Comparison of ENCODE assay signal across 8 mouse cellular contexts in genomic region chr4:120815622-120816334, GRCm38 (mm10). TPM values are rescaled to one million over a fixed set of nuclear protein-coding genes. Genes with fewer than 3 reads are reported as not detected.
DNase-seq lines count a peak whose midpoint lies in the region; ATAC-seq and TF ChIP-seq lines count a peak whose summit lies in the region.

No protein-coding gene starts in this region.

- H3K4me3 ChIP-seq in cortical plate, adult 2 months (ENCODE audit: insufficient read depth, low read length): peak overlapping the region; percentile 38
- H3K4me3 ChIP-seq in gastrocnemius, adult 2 months: peak overlapping the region; percentile 73
- peak overlapping the region; percentile 58 for H3K4me3 ChIP-seq in hindbrain, postnatal 0 days (ENCODE audit: low read length)

- H3K36me3 ChIP-seq in hindbrain, postnatal 0 days (ENCODE audit: insufficient read depth, low read length): no peaks in the 10 kb centered on the region

- H3K27me3 ChIP-seq in hindbrain, postnatal 0 days (ENCODE audit: insufficient read depth, low read length): no peaks in the 10 kb centered on the region

- no peaks in the 10 kb centered on the region for H3K9me3 ChIP-seq in hindbrain, postnatal 0 days (ENCODE audit: low read length)

- peak; percentile 79 for TF ChIP-seq POLR2A in cortical plate, adult 2 months (IDR thresholded peaks at IDR 0.05; ENCODE audit: extremely low read depth, insufficient read depth, low read length)

- peaks cover 6% of the 10 kb centered on the region for H3K4me1 ChIP-seq in cortical plate, adult 2 months (ENCODE audit: control insufficient read depth, insufficient read depth, low read length)
- peaks cover 12% of the 10 kb centered on the region for H3K4me1 ChIP-seq in hindbrain, postnatal 0 days (ENCODE audit: insufficient read depth, low read length)

- TF ChIP-seq CTCF in cortical plate, adult 2 months (IDR thresholded peaks at IDR 0.05; ENCODE audit: extremely low read depth, insufficient read depth, low read length): no peak
- TF ChIP-seq CTCF in gastrocnemius, adult 2 months (IDR thresholded peaks at IDR 0.05): no peak
- TF ChIP-seq CTCF in hindbrain, postnatal 0 days (IDR thresholded peaks at IDR 0.05; ENCODE audit: low read depth): no peak

- 9% methylated on average over 10 of the region's 10 CpGs for WGBS in hindbrain, postnatal 0 days

- intact Hi-C loops in gastrocnemius, adult 2 months (cut with DNase I): no loop called here

- peak; percentile 93 for DNase-seq in ZHBTc4 (ENCODE audit: low read depth, low spot score)
- peak; percentile 77 for DNase-seq in gastrocnemius, adult 2 months
- DNase-seq in hindbrain, postnatal 0 days (ENCODE audit: low spot score): peak; percentile 95
- DNase-seq in left cerebral cortex, adult 18-20 months (ENCODE audit: low spot score in 2 of 2): peak; percentile 68 to 77
- DNase-seq in lung, postnatal 4 days: peak; percentile 79 to 82
- peak; percentile 95 for DNase-seq in retina, postnatal 1 day
- peak; percentile 66 for DNase-seq in thymus, postnatal 4 days

- no peak overlapping the region for H3K27ac ChIP-seq in cortical plate, adult 2 months (ENCODE audit: insufficient read depth, low read length)
- peak overlapping the region; percentile 89 for H3K27ac ChIP-seq in gastrocnemius, adult 2 months
- peak overlapping the region; percentile 69 for H3K27ac ChIP-seq in hindbrain, postnatal 0 days

- peak overlapping the region; percentile 75 for H3K4me2 ChIP-seq in hindbrain, postnatal 0 days (ENCODE audit: low read depth, low read length)

- H3K9ac ChIP-seq in hindbrain, postnatal 0 days (replicated peaks; ENCODE audit: low read length): peak overlapping the region; percentile 50

- ATAC-seq in hindbrain, postnatal 0 days: peak; percentile 99

RNA-seq across cellular contexts. Expression of gene Nfyc, which starts 15.6 kb away (rescaled TPM):
- 87.5 and 88.5 TPM in 2 replicates for polyA plus RNA-seq in cortical plate, adult 2 months (2012; rRNA removed)
- total RNA-seq in gastrocnemius, adult 2 months (2021): 10 to 100 TPM; 45.2 to 47.9 TPM
- 144 and 175 TPM in 2 replicates for total RNA-seq in hindbrain, postnatal 0 days (2014; rRNA removed)
- polyA plus RNA-seq in hindbrain, postnatal 0 days (2015; fragmentation: Nextera tagmentation; extraction: Ambion mirVana): 66.9 and 69.4 TPM in 2 replicates
- total RNA-seq in left cerebral cortex, adult 18-20 months (2021): 10 to 100 TPM; 45.1 to 49.4 TPM

RNA-seq across cellular contexts. Expression of gene Rims3, which starts 38.8 kb away (rescaled TPM):
- polyA plus RNA-seq in cortical plate, adult 2 months (2012; rRNA removed): 95.7 and 102 TPM in 2 replicates
- total RNA-seq in gastrocnemius, adult 2 months (2021): under 1 TPM in 1 of 2 experiments, not detected in 1; 0.03 TPM
- total RNA-seq in hindbrain, postnatal 0 days (2014; rRNA removed): 93.7 and 109 TPM in 2 replicates
- polyA plus RNA-seq in hindbrain, postnatal 0 days (2015; fragmentation: Nextera tagmentation; extraction: Ambion mirVana): 22.0 and 22.8 TPM in 2 replicates
- 100 to 1,000 TPM; 194 to 217 TPM for total RNA-seq in left cerebral cortex, adult 18-20 months (2021)

Comparison
In these comparisons a context has a peak if more than half of its experiments do, and no peak if none do; other contexts are left out.
1. RNA of gene Rims3, which starts 38.8 kb away (total RNA-seq): 194 to 217 TPM in left cerebral cortex, adult 18-20 months and 93.7 to 109 TPM in hindbrain, postnatal 0 days; 0.03 TPM in gastrocnemius, adult 2 months; every median in the first group is over 10 times any median in the second.
2. Peak in every context shown above with its lines, with median percentiles within 50 percentile points of each other: DNase-seq and H3K4me3 ChIP-seq.